Mouse (Mus musculus) lung, adult 2 months (tissue): Measurements from ENCODE around the gene Aamp. TPM values are rescaled to one million over a fixed set of nuclear protein-coding genes. Genes with fewer than 3 reads are reported as not detected.
A peak's percentile ranks its signal among the peaks of the same experiment; 100 is the strongest.

Source experiments
- DNase-seq: peaks from one replicate; pipeline ENCODE4 v3.0.0; 2022
- H3K4me1 ChIP-seq: fragments of 200-500 bp; 2 replicates; pipeline ENCODE4 v1.6.1; 2011; ENCODE audit warnings: low read length; ENCODE audit not compliant: control insufficient read depth, insufficient read depth
- H3K4me3 ChIP-seq: fragments of 200-500 bp; replicated peaks from 2 replicates; pipeline ENCODE3; 2011; ENCODE audit warnings: low read depth, mild to moderate bottlenecking, control low read depth, low read length; ENCODE audit errors: extremely low read depth
- CTCF ChIP-seq: fragments of 200-500 bp; IDR thresholded peaks from 2 replicates; pipeline ENCODE4 v1.5.1; 2011; ENCODE audit warnings: mild to moderate bottlenecking, low read length, control low read depth; ENCODE audit not compliant: insufficient read depth
- POLR2A ChIP-seq: fragments of 200-500 bp; IDR thresholded peaks from 2 replicates; pipeline ENCODE4 v1.6.1; 2011; ENCODE audit warnings: low read depth, mild to moderate bottlenecking, control low read depth, low read length, borderline replicate concordance; ENCODE audit errors: extremely low read depth
- WGBS: fragments of 180-500 bp; shearing (Covaris S2); methylation state at CpG from one replicate; pipeline ENCODE4 v1.1.7; 2018; 5-methylcytosine and 5-hydroxymethylcytosine counted together
- polyA plus RNA-seq: library from polyadenylated mRNA; depleted of rRNA; stranded (reverse); fragments of >200 nt; gene quantifications from 2 replicates; pipeline ENCODE4 v1.2.3, GENCODE M21; 2012

Aamp gene
- polyA plus RNA-seq, 1 experiment = 172 TPM

DNA sequence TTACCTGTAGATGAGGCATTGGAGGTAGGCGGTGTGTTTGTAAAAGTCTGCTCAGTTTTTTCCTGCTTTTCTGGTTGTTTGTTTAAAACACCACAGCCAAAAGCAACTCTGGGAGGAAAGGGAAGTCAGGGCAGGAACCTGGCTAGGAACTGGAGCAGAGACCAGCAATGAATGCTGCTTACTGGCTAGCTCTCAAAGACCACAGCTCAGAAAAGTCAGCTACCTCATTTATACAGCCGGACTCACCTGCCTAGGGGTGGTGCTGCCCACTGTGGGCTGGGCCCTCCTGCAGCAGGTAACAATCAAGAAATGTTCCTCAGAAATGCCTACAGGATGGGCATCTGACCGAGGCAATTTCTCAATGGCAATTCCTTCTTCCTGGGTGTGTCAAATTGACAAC is 30.3 kb upstream of the Aamp start:
- H3K4me3 ChIP-seq = no peak overlapping the region
- 55% methylated on average over 3 of the region's 3 CpGs for WGBS
- peaks cover 5% of the 10 kb centered on the region for H3K4me1 ChIP-seq
- no peak for DNase-seq
- TF ChIP-seq CTCF = no peak
- TF ChIP-seq POLR2A = no peak

DNA sequence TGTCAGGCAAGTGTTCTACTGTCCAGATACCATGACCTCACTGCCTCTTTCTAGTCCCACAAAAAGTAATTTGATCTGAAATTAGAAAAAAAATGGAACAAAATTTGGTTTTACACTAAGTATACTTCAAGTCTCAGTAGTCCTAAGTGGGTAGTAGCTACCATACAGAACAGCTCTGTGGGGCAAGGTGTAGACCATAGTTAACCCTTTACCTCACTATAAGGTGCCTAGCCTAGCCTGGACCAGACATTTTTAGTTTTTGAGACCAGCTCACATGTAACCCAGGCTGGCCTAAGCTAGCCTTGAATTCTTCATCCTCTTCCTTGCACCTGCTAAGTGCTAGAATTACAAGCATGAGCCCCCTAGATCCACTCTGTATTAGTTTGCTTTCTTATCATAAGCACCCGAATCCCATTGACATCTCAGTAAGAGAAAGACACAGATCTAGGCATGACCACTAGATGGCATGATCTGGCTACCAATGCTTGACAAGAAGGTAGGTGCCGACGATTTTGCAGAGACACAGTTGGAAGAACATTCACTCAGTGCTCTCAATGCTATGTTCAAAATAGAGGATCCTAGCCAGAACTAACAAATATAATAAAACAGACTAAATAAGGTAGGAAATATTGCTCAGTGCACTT is 28.6 kb upstream of the Aamp start:
- Histone ChIP-seq H3K4me3 (no peak overlapping the region), H3K4me1 (peaks cover 6% of the 10 kb centered on the region)
- DNase-seq = no peak
- under 1% methylated on average over 3 of the region's 3 CpGs for WGBS
- TF ChIP-seq POLR2A = no peak
- TF ChIP-seq CTCF = peak; percentile 47

DNA sequence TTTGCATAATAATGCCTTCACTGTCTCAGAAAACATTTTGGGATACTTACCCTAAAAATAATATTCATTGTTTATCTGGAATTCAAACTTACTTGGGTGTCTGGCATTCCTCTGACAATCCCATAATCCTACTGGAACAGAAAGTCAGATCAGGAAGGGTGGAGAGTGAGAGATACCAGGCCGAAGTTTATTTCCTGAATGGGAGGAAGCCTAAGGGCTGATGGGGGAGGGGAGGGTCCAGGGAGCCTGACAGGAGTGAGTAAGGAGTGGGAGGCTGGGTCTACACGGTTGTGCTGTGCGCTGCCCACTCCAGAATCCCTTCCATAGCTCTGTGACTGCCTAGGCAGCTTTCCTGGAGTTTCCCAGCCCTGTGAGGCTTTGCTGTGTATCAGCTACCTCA is 25.2 kb upstream of the Aamp start:
- no peak for TF ChIP-seq POLR2A
- TF ChIP-seq CTCF = no peak
- Histone ChIP-seq H3K4me3 (no peak overlapping the region), H3K4me1 (peaks cover 10% of the 10 kb centered on the region)
- no peak for DNase-seq
- WGBS = 14% methylated on average over 3 of the region's 3 CpGs

DNA sequence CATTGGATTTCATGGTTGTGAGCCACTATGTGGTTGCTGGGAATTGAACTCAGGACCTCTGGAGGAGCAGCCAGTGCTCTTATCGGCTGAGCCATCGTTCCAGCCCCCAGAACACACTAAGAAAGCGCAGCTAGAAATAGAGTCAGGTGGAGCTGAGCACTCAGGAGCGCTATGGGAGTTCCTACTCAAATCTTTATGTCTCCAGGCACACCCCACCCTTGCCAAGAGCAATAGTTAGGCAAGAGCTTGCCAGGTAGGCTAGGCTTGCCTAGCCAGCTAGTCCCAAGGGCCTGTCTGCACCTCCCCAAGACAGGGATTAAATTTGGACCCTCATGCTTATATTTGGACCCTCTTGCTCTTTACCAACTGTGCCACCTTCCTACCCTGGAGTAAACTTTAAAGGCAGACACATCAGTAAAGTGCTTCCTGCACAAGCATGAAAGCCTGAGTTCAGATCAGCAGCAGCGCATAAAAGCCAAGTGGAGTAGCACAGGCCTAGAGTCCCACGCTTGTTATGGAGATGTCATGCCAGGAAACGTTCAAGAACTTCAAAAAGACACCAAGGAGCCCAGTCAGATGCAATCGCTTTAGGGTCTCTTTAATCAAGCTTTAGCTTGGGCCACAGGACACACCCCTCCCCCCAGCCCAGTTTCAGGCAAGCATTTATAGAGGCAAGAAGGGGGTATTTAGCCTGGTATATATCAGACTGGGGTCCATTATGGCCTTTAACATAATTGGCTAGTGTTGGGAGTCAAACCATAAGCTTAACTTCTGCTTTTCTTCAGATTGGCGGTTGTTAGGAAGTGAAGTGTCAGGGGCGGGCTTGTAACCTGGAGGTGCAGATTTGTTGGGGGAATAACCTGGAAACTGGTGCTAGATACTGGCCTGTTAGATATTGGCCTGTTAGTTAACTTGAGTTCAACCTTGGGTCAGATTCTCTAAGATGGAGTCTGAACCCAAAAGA is 23.7 kb upstream of the Aamp start:
- H3K4me3 ChIP-seq = no peak overlapping the region
- peaks cover 10% of the 10 kb centered on the region for H3K4me1 ChIP-seq
- TF ChIP-seq CTCF (no peak), POLR2A (no peak)
- WGBS = 79% methylated on average over 10 of the region's 10 CpGs
- DNase-seq = no peak

DNA sequence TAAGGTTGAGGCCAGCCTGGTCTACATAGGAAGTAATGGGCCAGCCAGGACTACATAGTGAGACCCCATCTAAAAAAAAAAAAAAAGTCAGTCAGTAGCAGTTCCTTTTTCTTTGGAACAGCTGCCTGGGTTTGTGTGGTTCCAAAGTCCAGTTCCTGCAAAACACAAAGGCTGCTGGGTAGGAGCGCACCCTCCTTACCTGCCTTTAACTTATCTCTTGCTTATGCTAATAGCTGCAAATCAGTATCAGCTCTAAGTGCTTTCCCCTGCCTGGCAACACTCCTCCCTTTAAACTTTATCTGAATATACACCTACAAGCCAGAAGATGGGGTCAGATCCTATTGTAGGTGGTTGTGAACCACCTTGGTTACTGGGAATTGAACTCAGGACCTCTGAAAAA is 22.6 kb upstream of the Aamp start:
- H3K4me1 ChIP-seq = peaks cover 18% of the 10 kb centered on the region
- no peak for TF ChIP-seq CTCF
- TF ChIP-seq POLR2A = no peak
- no peak for DNase-seq
- 89% methylated on average over 1 of the region's 1 CpGs for WGBS
- H3K4me3 ChIP-seq = no peak overlapping the region

DNA sequence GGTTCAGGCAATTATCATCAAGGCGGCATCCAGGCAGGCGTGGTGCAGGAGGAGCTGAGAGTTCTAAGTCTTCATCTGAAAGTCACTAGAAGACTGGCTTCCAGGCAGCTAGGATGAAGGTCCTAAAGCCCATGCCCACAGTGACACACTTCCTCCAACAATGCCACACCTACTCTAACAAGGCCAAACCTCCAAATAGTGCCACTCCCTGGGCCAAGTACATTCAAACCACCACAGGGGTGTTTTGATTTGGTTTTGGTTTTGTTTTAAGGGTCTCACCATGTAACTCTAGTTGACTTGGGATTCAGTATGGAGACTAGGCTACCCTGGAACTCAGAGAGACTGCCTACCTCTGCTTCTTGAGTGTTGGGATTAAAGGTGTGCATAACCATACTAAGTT is 21.0 kb upstream of the Aamp start, which contains the start of gene Tmbim1:
Gene Tmbim1, minus strand, starts transcription at position 101 of the 400 bp plus-strand sequence.
- no peak for TF ChIP-seq CTCF
- no peak for TF ChIP-seq POLR2A
- peak within 1 kb of the TSS; percentile 96 for H3K4me3 ChIP-seq
- DNase-seq = no peak
- peaks cover 33% of the 10 kb centered on the region for H3K4me1 ChIP-seq
- WGBS = 85% methylated on average over 2 of the region's 2 CpGs

DNA sequence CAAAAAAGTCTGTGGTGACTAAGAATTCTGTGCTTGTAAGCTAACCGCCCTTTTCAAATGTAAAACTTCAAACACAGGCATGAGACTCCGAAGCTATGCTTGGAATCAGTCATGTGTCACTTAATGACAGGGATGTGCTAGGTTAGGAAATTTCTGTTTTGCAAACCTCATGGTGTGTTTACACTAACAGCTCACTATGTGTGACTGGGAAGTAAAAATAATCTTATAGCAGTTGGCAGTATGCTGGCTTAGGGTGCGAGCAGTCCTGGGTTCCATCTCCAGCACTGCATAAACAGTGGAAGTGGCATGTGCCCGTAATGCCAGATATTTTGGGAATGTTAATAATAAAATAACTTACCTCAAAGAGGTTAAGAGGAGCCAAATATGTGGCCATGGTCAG is 20.4 kb upstream of the Aamp start:
- WGBS = 37% methylated on average over 4 of the region's 4 CpGs
- TF ChIP-seq CTCF (no peak), POLR2A (no peak)
- Histone ChIP-seq H3K4me1 (peaks cover 32% of the 10 kb centered on the region), H3K4me3 (no peak overlapping the region)
- no peak for DNase-seq

DNA sequence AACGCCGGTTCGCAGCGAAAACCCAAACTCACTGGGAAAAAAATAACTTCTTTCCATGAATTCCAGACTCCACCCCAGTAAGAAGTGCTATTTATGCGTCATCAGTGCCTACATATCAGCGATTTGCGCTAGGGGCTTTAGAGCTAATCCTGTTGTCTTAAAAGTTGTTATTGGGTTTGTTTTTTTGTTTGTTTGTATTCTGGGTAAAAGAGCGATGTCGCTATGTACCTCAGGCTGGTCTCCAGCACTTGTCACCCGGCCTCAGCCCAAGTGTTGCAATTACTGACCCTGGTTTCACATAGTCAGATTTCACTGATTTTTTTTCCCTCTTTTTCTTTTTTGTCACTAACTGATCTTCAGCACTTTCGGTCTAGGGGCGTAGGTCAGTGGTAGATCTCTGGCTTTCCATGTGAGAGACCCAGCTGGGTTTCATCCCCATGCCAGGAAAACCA is 19.8 kb upstream of the Aamp start:
- WGBS = 5% methylated on average over 12 of the region's 12 CpGs
- DNase-seq = peak; percentile 42

DNA sequence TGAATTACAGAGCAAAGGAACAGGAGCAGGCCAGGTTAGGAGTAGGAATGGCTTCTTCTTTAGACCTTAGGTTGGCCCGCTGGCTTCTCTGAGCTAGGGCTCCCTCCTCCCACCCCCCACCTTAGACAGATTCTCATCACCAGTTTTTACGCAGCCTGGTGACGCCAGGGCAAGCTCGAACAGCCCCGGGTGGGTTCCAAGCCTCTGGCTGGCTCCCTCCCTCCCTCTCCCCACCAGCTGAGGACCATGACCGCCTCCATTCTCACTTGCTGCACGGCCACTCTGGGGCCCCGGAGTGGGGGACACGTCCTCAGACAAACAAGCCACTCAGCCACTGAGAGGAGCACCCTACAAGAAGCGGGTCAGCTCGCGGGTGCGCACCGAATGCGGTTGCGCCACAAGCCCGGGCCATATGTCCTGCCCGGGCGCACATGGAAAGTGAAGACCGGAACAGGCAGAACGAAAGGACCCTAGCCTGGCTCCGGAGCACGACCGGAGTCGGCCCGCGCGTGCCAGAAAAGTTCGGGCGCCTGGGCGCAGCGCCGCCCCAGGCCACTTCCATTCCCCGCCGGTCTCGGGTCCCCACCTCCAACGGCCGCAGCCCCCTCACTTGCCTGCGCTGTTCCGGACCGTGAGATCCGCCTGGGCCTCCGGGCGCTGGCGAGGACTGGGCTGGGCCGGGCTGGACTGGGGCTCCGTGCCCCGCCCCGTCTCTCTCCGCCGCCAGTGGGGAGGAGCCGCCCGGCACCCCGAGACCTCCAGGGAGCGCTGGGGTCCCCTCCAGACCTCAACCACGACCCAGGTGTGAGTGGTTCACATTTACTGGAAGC is 19.2 kb upstream of the Aamp start:
- TF ChIP-seq CTCF (no peak), POLR2A (peak; percentile 80)
- DNase-seq = peak; percentile 86
- Histone ChIP-seq H3K4me3 (peak overlapping the region; percentile 96), H3K4me1 (peaks cover 38% of the 10 kb centered on the region)
- WGBS = under 1% methylated on average over 56 of the region's 56 CpGs

More for the DNA sequence above, 19.8 kb upstream of the Aamp start:
- Histone ChIP-seq H3K4me3 (peak overlapping the region; percentile 96), H3K4me1 (peaks cover 32% of the 10 kb centered on the region)
- no peak for TF ChIP-seq CTCF
- no peak; the same call in 1 of the 2 replicates for TF ChIP-seq POLR2A

DNA sequence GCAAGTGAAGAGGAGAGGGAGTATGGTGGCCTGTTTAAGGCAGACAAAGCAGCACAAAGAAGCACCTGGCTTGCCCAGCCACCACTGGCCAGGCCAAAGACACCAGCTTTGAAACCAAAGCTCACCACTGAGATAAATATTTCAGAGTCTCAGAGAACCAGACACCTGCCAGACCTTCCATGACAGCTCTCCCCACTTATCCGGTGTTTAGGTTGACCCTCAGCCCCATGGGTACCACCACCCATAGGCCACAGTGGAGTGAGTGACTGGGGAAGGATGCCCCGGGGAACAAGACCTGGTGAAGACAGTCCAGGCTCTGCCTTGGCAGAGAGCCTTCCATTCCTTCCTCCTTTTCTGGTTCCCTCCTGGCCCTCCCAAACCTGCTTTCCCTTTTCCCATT is 18.3 kb upstream of the Aamp start:
- Histone ChIP-seq H3K4me1 (peaks cover 47% of the 10 kb centered on the region), H3K4me3 (peak overlapping the region; percentile 64)
- 40% methylated on average over 2 of the region's 2 CpGs for WGBS
- TF ChIP-seq POLR2A (no peak), CTCF (no peak)
- no peak for DNase-seq
